ENCODE assay signal across 16 mouse cellular contexts in the genomic region with DNA sequence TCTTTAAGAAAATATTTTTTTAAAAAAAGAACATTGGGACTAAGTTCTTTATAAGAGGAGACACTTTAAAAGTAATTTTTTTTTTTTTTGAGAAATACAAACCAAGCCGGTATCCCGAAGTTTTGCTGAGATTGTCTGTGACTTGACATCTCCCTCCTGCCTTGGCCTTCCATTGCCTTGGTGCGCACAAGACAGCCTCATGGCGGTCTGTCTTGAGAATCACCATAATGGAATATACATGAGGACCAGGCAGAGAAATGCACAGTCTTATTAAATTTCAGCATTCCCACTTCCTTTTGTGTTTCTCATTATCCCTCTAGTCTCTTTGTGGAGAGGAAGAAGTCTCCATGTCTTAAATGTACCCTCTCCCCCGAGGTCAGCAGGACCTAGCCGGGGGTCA.
"Had no signal": no experiment of that assay in that cellular context is flagged by ENCODE, and none has a peak within 500 bp of the region (broad histone marks: within the 10 kb centered on the region; RNA-seq: fewer than 3 reads in every experiment).

No protein-coding gene starts in this region.

- H3K27ac ChIP-seq: midbrain, embryonic 10.5 days; neural tube, embryonic 13.5 days; neural tube, embryonic 15.5 days had no signal

- H3K4me1 ChIP-seq: neural tube, embryonic 15.5 days had no signal

- H3K4me3 ChIP-seq: midbrain, embryonic 10.5 days; myocyte; neural tube, embryonic 13.5 days; neural tube, embryonic 15.5 days had no signal

- H3K4me2 ChIP-seq: lung, embryonic 14.5 days; neural tube, embryonic 13.5 days; neural tube, embryonic 15.5 days had no signal

- H3K36me3 ChIP-seq: midbrain, embryonic 10.5 days; neural tube, embryonic 13.5 days; neural tube, embryonic 15.5 days had no signal

- DNase-seq: lung, adult 18-20 months; lung, embryonic 14.5 days; lung, postnatal 10 days; lung, postnatal 4 days; retina, postnatal 1 day; right cerebral cortex, adult 18-20 months; right cerebral cortex, postnatal 25 days; right cerebral cortex, postnatal 4 days; spleen, adult 18-20 months; thymus, adult 18-20 months; thymus, postnatal 14 days; thymus, postnatal 36 days had no signal

- H3K27me3 ChIP-seq: neural tube, embryonic 13.5 days; neural tube, embryonic 15.5 days had no signal

- H3K9me3 ChIP-seq: midbrain, embryonic 10.5 days; neural tube, embryonic 13.5 days; neural tube, embryonic 15.5 days had no signal

- H3K9ac ChIP-seq: lung, embryonic 14.5 days; neural tube, embryonic 13.5 days; neural tube, embryonic 15.5 days had no signal
